Mouse (Mus musculus) brown adipose tissue, adult 24 weeks (tissue): ENCODE data around the gene Zfp978. TPM values are rescaled to one million over a fixed set of nuclear protein-coding genes. Genes with fewer than 3 reads are reported as not detected.
"Not testable (repeated sequence)": the region's sequence is repeated elsewhere in the genome, so short reads cannot be mapped to it uniquely, and the experiment has no call there.

Experiments used
- H3K27ac ChIP-seq: fragments of 200-500 bp; replicated peaks from 2 replicates; pipeline ENCODE4 v1.5.1; 2012; ENCODE audit warnings: low read depth, mild to moderate bottlenecking, low read length
- H3K4me1 ChIP-seq: fragments of 200-500 bp; 2 replicates; pipeline ENCODE4 v1.6.1; 2012; ENCODE audit warnings: low read length, mixed read lengths; ENCODE audit not compliant: control insufficient read depth, insufficient read depth, insufficient read length
- H3K4me3 ChIP-seq: fragments of 200-500 bp; 2 replicates; pipeline ENCODE4 v1.5.1; 2012; ENCODE audit warnings: low read depth, mild to moderate bottlenecking, low read length, moderate library complexity; ENCODE audit not compliant: insufficient read depth
- polyA plus RNA-seq: library from polyadenylated mRNA; stranded (reverse); fragments of >200 nt; gene quantifications from 2 replicates; pipeline ENCODE4 v1.2.4, GENCODE M21; 2012; ENCODE audit not compliant: missing spikeins, insufficient read depth, insufficient read length

Gene Zfp978
- polyA plus RNA-seq, 1 experiment: not detected

DNA sequence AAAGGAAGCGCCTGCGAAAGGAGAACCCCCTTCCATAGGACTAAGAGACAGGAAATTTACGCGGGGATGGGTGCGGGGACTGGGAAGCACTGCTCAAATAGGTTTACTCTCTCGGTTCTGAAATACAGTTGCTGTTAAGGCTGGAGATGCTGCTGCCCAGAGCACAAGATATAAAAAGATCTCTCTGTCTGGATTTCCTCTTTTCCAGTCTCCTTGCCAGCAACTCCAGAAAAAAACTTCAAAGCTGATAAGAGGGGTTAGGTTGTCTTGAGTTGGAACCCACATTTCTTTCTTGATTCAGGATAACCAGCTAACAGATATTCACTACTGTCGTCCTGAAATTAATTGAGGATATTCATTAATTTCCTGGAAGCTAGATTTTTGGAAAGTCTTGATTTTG is 57.2 kb downstream of the Zfp978 start:
- not testable (repeated sequence) for H3K4me1 ChIP-seq, H3K27ac ChIP-seq, H3K4me3 ChIP-seq

DNA sequence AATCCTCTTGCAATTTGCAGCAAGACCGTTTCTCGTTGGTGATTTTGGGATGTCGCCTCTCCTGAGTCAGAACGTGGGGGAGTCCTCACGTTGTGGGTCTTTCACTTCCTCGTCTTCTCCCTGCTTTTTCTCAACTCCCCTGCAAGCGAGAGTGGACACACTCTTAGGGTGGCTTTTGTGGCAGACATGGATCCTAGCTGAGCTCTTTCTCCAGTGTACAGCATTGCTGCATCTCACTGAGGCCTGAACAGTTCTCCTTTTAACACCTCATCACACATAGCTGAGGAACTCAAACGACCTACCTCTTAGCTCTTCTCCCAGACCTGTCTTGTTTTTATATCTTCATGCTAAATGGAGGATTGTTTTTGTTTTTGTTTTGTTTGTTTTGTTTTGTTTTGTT is 58.1 kb downstream of the Zfp978 start:
- not testable (repeated sequence) for H3K4me1 ChIP-seq, H3K4me3 ChIP-seq, H3K27ac ChIP-seq

DNA sequence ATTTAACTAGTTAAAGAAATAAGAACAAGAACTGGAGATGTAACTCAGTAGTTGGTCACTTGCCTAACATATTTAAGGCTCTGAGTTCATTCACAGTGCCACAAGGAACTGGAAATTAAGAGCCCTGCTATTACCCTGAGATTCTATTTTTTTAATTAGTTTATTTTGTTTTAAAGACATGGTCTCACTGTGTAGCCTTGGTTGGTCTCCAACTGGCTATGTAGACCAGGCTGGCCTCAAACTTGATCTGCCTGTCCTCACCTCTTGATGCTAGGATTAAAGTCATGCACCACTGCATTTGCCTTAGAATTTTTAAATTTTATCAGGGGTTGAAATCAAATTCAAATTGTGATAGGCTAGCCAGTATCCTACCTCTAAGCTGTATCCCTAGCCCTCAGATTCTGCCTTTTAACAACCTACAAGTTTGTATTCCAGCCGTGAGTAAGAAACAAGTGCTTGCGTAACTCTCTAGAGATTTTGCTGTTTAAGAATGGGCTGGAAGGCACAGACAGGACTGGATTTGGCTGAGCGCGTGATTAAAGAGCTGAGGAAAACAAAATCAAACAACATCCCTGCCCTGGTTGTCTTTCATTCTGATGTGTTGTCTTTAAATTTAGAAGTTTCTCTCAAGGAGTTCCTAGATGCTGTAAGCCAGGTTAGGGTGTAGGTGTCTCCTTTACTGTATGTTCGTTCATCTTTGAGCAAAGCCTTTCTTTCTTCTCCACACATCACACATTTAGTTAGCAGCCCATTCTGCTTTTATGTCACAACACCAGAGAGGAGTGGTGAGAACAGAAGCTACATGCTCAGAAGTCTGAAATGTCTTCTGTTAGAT is 58.9 kb downstream of the Zfp978 start:
- H3K4me3 ChIP-seq, H3K4me1 ChIP-seq, H3K27ac ChIP-seq: not testable (repeated sequence)

DNA sequence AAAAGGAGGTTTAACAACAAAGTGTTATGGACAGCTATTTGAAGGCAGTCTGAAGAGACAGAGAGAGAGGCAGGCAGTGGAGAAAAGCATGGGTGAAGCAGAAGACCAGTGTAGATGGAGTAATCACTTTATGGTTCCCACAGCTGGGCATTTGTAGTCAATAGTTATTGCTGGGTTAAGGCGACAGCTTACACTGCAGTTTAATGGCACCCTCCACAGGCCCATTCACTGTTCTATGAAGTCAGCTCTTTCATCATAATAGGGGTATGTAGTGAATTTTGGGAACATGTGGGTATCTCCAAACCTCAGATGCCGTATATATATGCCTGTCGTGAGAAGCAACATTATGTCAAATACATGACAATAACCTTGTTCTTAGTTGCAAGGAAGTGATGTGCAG is 59.7 kb downstream of the Zfp978 start:
- no peaks in the 10 kb centered on the region for H3K4me1 ChIP-seq
- no peak overlapping the region for H3K4me3 ChIP-seq
- no peak overlapping the region for H3K27ac ChIP-seq

DNA sequence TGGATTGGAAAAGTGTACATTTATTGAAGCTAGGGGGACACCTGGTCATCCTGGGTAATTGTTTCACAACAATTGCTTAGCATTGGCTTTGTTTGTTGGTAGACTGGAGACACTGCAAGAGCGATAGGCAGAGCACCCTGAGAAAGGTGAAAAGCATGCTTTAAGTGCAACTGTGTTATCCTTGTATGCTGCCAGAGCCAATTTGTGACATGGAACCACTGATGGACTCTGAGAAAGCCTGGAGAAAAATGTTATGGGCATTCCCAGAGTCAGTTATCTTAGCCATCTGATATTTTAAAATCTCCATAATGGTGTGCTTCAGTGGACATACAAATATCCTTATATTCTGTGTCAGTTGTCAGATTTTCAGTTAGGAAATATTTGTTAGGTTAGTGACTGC is 60.2 kb downstream of the Zfp978 start:
- not testable (repeated sequence) for H3K4me1 ChIP-seq, H3K27ac ChIP-seq, H3K4me3 ChIP-seq

DNA sequence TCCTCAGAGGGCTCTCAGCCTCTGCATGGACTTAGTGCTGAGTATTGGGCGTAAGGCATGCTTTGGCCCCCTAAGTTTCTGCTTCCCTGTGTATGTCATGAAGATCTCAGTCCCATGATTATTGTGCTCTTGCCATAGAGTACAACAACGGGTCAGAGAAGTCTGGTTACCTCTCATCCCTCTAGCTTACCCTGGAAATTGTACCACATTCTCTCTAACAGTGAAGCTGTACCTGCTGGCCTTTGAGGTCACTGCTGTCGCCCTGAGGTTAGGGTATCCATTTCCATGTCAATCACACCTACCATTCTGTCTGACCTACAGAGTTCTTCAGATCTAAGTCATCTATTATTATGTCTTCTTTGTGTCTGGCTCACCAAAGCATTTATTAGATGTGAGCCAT is 62.0 kb downstream of the Zfp978 start:
- Histone ChIP-seq H3K4me3 (no peak overlapping the region), H3K4me1 (no peaks in the 10 kb centered on the region), H3K27ac (no peak overlapping the region)

DNA sequence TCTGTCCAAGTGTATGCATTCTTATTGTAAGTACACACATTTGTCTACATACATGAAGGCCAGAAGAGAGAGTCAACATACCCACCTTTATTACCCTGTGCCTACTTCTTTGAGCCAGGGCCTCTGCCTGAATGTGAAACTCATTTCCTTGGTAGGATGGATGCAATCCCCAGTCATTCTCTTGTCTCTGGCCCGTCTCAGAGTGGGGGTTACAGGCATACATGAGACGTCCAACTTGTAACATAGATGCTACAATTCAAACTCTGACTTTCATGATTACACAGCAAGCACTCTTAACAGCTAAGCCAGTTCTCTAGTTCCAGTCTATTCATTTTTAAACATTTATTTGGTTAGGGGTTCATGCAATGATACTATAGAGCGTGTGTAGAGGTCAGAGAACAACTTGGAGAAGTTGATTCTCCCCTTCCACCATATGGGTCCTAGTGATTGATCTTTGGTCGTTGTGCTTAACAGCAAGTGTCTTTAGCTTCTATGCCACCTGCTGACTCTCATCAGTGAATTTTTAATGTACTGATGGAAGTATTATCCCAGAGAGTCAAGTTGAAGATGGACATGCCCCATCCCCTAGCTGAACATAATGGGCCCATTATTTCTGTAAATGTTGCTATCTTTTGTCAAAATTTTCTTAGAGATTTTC is 62.7 kb downstream of the Zfp978 start:
- no peak overlapping the region for H3K4me3 ChIP-seq
- H3K27ac ChIP-seq: no peak overlapping the region
- no peaks in the 10 kb centered on the region for H3K4me1 ChIP-seq

DNA sequence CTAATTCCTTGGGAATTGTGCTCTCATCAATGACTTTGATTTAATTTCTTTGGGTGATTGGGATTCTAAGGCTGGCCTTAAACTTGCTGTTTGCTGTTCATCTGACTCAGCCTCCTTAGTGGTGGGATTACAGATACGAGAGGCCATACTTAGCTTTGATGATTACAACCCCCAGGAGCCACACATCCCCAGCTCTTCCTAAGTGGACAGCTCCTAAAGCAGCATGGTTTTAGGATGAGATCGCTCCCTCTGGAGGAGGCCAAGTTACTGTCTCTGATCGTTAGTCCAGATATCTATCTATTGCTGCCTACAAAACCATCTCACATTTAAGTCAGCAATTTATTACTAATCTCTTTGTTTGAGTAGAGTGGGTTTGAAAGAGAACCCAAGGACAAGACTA is 63.3 kb downstream of the Zfp978 start:
- H3K4me1 ChIP-seq, H3K27ac ChIP-seq, H3K4me3 ChIP-seq: not testable (repeated sequence)

DNA sequence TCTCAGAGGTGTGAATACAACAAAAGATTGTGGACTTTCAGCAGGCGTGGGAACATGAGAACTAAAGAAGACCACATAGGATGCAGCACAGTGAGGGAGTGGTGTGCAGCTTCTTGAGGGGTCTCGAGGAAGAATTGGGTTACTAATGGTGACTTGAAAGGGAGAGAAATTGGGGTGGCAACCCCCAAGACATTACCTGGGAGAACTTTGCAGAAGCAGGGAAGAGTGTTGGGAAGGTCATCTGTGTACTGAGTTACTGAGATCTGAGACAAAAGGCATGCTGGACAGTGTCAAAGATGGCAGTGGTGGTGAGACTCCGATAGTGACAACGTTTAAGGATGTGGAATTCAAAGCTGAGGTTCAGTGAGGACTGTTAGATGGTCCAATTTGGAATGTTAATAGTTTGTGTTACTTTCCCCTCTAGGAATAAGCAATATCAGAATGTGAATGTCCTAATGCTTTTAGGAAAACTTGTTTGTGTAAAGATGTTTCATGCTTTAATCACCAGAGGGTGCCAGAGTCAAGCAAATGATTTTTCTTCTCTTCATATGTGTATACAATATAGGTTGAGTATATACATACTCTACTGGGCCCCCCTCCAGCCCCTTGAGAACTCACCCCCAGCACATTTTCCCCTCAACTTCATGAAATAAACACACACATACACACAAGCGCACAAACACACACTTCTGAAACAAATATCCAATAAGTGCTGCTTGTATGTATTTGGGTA is 64.7 kb downstream of the Zfp978 start:
- H3K27ac ChIP-seq, H3K4me1 ChIP-seq, H3K4me3 ChIP-seq: not testable (repeated sequence)

DNA sequence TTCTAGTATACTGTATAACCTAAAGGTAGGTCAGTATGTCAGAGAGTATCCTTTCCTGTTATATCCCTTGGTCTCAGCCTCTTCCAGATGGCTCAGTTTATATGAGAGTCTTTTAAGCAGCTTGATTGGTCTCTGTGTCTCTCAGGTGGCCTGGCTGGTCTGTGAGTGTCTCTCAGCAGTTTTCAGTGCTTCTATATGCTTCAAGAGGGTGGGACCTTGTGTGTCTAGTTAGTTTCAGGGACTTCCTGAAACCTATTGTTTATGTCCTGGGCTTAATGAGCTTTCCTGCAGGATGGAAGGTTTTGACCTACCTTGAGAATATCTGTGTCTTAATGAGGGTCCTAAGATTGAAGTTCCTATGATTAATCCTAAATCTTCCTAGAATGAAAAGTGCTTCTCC is 69.5 kb downstream of the Zfp978 start:
- H3K27ac ChIP-seq: no peak overlapping the region
- no peaks in the 10 kb centered on the region for H3K4me1 ChIP-seq
- H3K4me3 ChIP-seq: no peak overlapping the region

DNA sequence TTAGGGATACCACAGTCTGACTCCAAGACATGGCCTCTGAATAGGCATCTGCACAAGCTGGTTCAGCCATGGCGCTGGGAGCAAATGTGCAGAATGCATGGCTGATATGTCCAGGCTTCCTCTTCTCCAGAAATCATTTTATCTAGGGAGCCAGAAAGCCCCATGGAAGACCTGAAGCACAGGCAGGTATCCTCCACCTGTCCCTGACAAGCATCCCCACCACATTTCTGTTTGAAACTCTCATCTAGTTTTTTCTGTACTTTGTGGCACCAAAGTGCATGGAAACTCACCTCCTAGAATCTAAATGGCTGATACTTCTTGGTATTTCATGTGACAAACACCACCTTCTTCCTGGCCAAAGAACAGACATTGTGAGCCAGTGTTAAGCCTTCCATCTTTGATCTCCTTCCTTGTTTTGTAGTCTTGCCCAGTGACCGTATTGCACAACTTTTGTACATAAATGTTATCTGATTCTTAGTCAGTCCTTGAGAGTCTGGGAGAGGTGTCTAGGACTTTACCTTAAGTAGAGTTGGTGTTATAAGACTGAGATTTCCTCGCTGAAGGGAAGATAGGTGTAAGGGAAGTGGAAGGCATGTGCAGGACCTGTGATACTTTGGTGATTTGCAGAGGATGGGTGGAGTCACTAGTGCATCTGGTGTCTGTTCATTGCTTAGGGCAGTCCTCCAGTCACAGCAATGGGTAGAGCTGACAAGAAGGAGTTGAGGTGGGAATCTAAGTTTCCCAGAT is 70.8 kb downstream of the Zfp978 start:
- not testable (repeated sequence) for H3K27ac ChIP-seq, H3K4me3 ChIP-seq, H3K4me1 ChIP-seq

DNA sequence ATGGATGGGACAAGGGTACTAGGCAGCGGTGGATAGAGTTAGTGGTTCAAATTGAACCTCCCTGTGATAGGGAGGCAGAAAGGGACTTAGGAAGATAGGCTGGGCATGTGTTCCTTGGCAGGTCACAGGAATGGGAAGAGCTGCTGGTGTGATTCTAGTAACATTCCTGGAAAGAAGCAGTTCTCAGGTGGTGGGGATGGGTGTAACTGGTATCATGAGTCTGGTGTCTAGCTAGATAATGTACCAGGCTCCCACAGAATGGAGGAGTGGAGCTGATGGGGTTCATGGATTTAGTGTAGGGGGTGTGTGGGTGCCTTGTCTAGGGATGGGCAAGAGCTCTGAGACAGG is 71.3 kb downstream of the Zfp978 start:
- H3K27ac ChIP-seq: no peak overlapping the region
- H3K4me3 ChIP-seq: no peak overlapping the region
- H3K4me1 ChIP-seq: no peaks in the 10 kb centered on the region

DNA sequence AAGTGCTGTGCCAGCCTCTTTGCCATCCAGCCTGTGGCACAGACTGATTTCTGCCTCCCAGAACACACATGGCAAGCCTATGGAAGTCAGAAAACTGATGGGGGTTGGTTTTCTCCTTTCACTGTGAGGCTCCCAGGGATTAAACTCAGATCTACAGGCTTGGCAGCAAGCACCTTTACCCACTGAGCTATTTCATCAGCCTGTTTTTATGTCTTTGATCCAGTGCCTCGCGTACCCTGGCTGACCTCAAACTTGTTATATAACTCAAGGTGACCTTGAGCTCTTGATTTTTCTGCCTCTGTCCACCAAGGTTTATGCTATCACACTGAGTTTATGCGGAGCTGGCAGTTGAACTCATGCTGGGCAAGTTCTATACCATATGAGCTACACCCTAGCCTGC is 71.9 kb downstream of the Zfp978 start:
- H3K27ac ChIP-seq: no peak overlapping the region
- no peak overlapping the region for H3K4me3 ChIP-seq
- no peaks in the 10 kb centered on the region for H3K4me1 ChIP-seq

DNA sequence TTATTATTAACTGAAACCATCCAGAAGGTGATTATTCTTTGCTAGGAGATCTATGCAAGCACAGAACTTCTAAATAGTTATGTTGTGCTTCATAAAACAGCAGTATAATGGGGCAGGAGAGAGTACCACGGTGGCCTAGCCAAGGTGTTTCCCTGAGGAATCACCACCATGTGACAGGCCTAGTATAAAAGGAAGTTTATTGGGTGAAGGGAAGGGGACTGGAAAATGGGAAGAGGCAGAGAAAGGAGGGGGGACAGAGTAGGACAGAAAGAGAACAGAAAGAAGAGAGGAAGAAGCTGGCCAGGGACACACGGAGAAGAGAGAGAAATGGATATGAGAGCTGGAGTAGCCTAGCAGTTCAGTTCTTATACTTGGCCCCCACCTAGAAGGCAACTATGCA is 72.8 kb downstream of the Zfp978 start:
- Histone ChIP-seq H3K4me1 (no peaks in the 10 kb centered on the region), H3K4me3 (no peak overlapping the region), H3K27ac (no peak overlapping the region)
